Mouse (Mus musculus) myocyte (in vitro differentiated cells): ENCODE data around the gene Myl10.

Experiments used
- MAX ChIP-seq: IDR thresholded peaks from one replicate; pipeline ENCODE4 v1.6.1; 2011; ENCODE audit warnings: low read depth, mild to moderate bottlenecking, control low read depth
- MYOD1 ChIP-seq, 3 experiments: IDR thresholded peaks; one replicate each; pipeline ENCODE4 v1.6.1; 2011; ENCODE audit warnings: control low read depth in 2 of 3, low read depth in 2 of 3, mild to moderate bottlenecking in 2 of 3, moderate library complexity in 1 of 3; ENCODE audit not compliant: insufficient read length in 2 of 3, control insufficient read depth in 1 of 3

- TF ChIP-seq MAX (no peak), MYOD1 (IDR thresholded peaks at IDR 0.05; ENCODE audit: control insufficient read depth in 1 of 3, insufficient read length in 2 of 3, low read depth in 2 of 3) (no peak)
Measured at GRCm38 (mm10) chr5:136676315-136677030, 16.5 kb upstream of the Myl10 start.
